Mouse (Mus musculus) kidney, postnatal 25 days (tissue): Measurements from ENCODE around the gene Cyp2s1.
A peak's percentile ranks its signal among the peaks of the same experiment; 100 is the strongest.

ENCODE experiments used
- DNase-seq, 2 experiments: peaks; one replicate each; pipeline ENCODE4 v3.0.0; 2021; ENCODE audit warnings: mixed read lengths in 2 of 2

Gene Cyp2s1

DNA sequence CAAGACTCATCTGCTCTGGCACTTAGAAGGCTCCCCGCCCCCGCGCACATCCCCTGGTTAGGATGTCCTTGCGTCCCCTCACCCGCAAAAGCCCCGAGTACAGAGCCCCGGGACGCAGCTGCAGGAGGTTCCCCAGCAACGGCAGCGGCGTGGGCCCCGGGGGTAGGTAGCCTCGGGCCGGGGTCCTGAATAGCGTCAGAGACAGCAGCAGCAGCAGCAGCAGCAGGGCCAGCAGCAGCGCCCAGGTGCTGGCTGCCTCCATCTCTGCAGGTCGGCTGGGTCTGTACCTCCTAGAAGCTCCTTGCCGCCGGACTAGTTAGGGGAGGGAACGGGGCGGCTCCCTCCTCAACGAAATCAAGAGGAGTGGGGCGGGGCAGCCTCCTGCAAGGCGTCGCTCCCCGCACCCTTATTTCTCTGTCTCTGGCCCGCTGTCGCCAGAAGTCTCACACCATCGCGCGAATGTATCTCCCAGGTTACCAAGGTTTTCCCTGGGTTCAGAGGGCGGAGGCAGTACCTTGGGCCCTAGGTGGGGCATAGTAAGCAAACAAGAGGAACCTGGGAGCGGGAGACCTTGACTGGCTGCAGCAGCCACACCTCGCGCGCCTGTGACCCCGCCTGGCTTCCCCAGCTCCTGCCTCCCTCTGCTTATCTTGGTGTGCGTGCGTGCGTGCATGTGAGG is at the start of gene Cyp2s1:
Cyp2s1 (minus strand) TSS at position 673 of the 679 bp plus-strand sequence.
- peak; percentile 74 to 85 for DNase-seq

- DNase-seq, result no peak
Observed at GRCm38 (mm10) chr7:25864861-25865260, 48.1 kb upstream of the Cyp2s1 start.

- DNase-seq, result no peak
Observed at GRCm38 (mm10) chr7:25863756-25864155, 47.0 kb upstream of the Cyp2s1 start.

GRCm38 (mm10) chr7:25862365-25862764 is 45.7 kb upstream of the Cyp2s1 start:
- no peak for DNase-seq

DNA sequence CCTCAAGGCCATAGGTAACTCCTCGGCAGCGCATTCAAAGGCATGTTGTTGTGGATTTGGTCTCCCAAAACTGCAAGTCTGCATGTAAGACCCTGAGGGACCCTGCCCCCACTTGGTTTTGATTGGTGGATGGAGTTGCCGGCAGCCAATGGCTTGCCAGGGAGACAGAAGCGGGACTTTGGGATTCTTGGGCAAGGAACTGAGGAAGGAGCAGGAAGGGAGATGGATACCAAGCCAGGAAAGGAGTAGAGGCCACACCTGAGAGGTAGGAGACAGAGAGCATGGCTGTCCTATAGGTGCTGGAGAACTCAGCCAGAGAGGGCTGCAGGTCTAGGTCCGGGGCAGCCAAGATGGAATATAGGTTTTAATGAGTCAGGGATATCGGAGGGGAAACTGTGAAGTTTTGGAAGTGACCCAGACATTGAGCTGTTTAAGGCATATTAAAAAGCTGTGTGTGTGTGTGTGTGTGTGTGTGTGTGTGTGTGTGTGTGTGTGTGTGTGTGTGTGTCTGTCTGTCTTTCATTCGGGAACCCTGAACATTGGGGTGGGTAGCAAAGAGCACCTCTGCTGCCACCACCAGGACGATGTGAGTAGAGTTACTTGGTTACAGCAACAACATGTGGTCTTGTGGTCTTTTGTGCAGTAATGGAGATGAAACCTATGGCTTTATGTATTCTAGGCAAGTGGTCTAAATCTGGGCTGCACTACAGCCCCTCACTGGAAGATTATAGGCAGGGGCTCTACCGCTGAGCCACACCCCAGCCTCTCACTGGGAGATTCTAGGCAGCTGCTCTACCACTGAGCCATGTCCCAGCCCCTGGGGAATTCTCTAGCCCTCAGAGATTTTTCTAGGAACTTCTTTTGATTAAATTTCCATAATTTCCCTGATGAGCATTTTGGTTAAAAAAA is 43.5 kb upstream of the Cyp2s1 start:
- DNase-seq, result peak in 1 of 2 experiments; percentile 44

DNA sequence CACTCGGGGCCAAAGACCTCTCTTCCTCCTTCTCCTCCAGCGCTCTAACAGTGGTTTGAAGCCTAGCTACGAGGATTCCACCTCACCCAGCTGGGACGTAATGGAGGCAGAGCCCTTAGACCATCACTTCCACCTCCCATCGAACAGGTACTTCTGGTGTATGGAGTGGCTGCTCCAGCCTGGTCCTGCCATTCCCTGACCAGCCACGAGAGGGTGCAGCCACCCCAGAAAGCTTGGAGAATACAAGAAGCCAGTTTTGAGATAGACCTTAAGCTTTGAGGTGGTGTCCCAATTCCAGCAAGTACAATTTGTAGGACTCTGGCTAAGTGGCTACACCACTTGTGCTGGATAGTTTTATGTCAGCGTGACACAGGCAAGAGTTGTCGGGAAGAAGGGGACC is 38.4 kb upstream of the Cyp2s1 start:
- peak; percentile 69 to 82 for DNase-seq

DNA sequence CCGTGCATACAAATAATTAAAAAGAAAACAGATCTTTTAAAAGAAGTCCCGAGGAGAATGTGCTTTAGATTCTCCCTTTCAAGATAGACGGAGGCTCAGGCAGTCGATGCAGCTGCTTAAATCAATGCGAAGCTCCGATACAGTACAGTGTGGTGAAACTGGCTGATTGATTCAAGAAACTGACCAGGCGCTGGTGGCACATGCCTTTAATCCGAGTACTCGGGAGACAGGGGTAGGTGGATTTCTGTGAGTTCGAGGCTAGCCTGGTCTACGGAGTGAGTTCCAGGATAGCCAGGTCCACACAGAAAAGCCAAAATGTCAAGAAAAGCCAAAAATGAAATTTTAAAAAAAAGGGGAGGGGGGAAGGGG is 31.7 kb upstream of the Cyp2s1 start:
- no peak for DNase-seq

DNA sequence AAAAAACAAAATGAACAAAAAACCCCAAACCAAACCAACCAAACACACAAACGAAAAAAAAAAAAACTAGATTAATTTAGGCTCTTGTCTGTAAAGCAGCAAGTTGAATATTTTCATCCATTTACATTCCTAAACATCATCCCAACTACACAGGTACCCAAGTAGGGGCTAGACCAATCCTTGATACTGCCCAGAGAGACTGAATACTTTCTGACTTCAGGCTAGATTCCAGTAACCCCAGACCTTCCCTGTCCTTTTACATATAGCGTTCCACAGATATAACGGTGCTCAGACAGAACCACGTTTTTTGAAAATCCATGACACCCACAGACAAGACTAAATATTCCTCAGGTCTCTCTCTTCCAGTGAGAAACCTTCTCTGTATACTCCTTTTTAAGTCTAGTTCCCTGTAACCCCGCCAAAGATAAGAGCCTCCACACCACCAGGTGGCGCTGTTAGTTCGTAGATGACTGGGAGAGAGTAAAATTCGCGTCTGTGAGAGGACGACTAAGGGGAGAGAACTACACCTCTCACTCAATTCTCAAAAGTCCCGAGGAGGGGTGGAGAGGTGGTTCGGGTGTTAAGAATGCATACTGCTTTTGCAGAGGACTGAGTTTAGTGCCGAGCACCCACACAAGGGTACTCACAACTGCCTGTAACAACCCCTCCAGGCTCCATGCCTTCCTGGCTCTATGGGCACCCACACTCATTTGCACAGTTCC is 31.2 kb upstream of the Cyp2s1 start:
- DNase-seq, result peak; percentile 90 to 96

- no peak for DNase-seq
Observed at GRCm38 (mm10) chr7:25844885-25845284, 28.2 kb upstream of the Cyp2s1 start.

DNA sequence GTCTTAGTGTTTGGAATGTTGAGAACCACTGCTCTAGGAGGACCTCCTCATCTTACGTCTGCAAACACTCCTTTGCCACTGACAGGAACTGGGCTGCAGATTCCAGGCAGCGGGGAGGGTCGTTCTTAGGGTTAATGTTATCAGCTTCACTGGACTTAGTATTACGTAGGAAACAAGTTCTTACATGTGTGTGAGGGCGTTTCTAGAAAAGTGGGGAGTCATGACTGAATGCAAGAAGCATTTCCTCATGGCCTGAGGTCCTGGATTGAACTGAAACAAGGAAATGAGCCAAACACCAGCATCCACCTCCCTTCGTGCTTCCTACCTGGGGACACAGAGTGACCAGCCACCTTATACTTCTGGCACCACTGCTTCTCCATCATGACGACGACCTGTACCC is 27.7 kb upstream of the Cyp2s1 start:
- no peak for DNase-seq

- no peak for DNase-seq
Observed at GRCm38 (mm10) chr7:25843492-25843891, 26.8 kb upstream of the Cyp2s1 start.

DNA sequence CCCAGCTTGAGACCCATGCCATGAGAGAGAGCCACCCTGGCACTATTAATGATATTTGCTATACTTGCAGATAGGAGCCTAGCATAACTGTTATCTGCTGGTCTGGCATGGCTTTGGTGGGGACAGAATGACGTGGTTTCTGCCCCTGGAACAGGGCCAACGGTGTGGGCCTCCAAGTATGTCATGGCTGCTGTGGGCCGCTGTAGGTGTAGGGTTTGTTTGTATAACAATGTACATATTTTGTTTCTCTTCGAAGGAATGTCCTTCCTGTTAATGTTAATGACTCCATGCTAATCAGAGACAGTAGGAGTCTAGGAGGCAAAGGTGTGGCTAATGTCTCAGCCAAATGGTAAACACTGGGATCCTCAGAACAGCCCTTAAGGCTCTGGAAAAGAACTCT is 24.2 kb upstream of the Cyp2s1 start:
- DNase-seq, result no peak

DNA sequence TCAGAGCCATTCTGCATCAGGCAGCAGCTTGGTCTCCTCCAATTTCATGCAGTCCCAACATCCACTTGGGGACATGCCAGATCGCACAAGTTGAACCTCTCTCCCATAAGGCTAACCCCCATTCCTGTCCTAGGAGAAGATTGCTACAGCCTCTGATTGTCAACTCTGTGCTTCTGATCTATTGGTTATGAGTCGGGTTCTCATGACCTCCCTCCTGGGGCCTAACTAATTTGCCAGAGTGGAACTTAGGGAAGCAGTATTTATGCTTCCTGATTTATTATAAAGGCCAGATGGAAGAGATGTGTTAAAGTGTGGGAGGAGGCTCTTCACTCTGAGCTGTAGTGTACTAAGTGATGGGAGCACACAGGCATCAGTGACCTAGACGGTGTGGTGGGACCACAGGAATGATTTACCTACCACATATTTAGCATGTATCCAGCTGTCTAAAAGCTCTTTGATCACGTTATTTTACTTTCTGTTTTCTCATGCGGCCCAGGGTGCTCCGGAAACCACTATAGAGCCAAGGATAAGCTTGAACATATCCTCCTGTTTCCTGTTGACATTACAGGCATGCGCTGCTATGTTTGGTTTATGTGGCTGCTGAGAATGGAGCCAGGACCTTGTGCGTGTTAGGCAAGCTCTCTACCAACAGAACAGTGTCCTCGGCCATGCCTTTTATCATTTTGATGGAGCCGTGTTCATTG is 18.6 kb upstream of the Cyp2s1 start:
- DNase-seq, result peak; percentile 49 to 57

GRCm38 (mm10) chr7:25831557-25832530 is 15.1 kb upstream of the Cyp2s1 start:
- DNase-seq, result peak; percentile 69 to 88

GRCm38 (mm10) chr7:25830251-25830650 is 13.5 kb upstream of the Cyp2s1 start:
- DNase-seq, result no peak

GRCm38 (mm10) chr7:25827199-25827598 is 10.5 kb upstream of the Cyp2s1 start:
- DNase-seq, result peak; percentile 84 to 90

GRCm38 (mm10) chr7:25826029-25826428 is 9.3 kb upstream of the Cyp2s1 start:
- DNase-seq, result no peak

GRCm38 (mm10) chr7:25825043-25825442 is 8.3 kb upstream of the Cyp2s1 start:
- peak; percentile 77 to 87 for DNase-seq

GRCm38 (mm10) chr7:25815571-25815970 is 1.1 kb downstream of the Cyp2s1 start:
- DNase-seq, result no peak

GRCm38 (mm10) chr7:25814711-25815110 is 2.0 kb downstream of the Cyp2s1 start:
- no peak for DNase-seq

DNA sequence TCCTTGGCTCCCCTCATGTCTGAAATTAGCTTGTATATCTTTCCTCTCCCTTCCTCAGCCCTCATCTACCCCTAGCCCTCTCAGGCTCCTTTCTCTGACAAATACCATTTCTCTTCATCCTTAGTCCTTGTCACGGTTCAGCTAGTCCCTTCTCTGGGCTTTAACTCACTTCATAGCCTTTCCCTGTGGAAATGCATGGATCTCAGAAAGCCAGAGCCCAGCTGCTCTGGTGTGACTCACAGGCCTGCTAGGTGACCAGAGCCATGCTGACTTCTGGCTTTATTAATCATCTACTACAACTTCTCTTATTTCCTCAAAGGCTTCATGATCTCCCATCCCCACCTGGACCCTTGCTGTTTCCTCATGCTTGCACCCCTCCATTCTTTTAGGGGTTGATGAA is 4.5 kb downstream of the Cyp2s1 start:
- DNase-seq, result no peak

DNA sequence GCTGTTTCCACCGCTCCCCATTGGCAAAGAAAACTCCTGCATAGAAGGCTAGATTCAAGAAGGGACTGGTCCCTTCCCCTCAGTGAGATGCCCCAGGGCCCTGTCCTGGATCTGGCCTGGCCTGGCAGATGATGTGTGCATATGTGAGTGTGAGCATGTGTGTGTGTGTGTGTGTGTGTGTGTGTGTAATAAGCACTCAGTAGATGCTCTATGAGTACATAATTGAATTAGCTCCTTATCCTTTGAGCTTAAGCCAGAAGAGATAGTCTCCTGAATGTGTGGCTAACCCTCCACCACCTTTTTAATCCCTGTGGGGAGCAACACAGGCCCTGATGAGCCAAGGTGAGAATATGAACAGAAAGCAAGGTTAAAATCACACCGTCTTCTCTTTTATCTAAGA is 5.0 kb downstream of the Cyp2s1 start:
- no peak for DNase-seq
